Mouse (Mus musculus): ENCODE measurements around the gene Tspan31. TPM values are rescaled to one million over a fixed set of nuclear protein-coding genes. Genes with fewer than 3 reads are reported as not detected.

Tspan31 gene
- total RNA-seq, 2 experiments from 2014 or later = 47.3 to 50.0 TPM

DNA sequence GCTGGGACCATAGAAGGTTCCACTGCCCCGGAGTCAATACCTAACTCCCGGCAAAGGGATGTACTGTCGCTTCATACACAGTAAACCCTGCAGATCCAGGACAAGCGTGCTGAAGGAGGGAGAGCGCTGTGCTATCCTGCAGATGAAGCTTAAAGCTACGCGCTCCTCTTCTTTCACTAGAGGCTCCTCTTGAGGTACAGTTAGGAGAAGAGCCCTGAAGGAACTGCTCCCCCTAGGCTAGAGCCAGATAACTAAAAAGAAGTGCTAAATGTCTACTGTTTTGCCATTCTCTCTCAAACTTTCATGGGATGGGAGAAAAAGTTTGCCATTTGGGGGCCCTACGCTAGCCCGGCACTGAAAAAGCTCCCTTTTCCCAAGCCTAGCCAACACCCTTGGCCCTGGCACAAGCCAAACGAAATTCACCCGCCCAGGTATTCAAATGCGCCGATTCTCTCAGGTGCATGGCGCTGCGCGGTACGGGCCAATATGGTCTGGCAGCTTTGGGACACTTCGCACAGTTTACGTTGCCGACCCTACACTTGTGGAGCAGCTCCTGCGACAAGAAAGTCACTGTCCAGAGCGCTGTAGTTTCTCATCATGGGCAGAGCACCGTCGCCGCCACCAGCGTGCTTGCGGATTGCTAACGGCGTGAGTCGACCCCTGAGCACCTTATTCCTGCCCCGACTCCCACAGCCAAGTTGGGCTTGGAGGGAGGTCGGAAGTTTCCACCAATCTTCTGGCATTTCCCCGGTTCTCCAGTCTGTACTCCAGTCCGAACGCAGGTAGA lies 21.3 kb downstream of the Tspan31 start:
- no peak for DNase-seq
- intact Hi-C loops (cut with DNase I) = no loop called here

DNA sequence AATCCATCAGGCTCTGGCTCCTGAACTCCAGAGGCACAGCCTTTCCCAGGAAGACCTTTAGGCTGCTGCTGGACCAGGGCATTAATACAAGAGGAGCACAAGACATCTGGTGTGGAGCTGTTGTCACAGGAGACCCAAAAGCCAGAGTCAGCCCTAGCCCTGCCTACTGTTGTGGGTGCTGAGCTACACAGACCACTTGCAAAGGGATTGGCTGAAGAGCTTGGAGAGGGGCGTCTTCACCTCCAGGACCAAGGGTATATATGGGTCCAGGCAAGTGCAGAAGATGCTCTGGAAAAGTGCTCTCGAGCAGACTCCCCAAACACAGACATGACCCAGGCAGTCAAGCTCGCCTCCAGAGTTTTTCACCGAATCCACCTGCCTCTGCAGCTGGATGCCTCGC lies 22.1 kb downstream of the Tspan31 start, which contains the start of gene Cyp27b1:
TSS of gene Cyp27b1 (plus strand) at position 297 of the 400 bp plus-strand sequence.
- no peak for DNase-seq
- intact Hi-C loops (cut with DNase I) = no loop called here

DNA sequence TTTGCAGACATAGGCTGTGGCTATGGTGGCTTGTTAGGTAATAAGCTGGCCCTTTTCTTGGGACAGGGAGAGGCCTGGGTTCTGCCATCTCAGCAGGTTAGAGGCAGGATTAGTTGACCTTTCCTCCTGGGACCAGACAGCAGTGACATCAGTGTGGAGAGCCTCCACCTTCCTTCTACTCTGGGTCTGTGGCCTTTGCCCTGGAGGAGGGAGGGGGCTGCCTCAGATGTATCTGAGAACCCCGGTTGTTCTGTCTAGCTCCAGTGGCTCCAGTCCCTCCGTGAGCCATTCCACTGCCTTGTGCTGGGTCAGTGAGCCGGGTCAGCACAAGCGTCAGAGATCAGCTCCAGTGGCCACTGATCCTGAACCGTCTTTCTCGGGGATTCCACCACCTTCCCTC lies 26.9 kb downstream of the Tspan31 start:
- no peak for DNase-seq
- intact Hi-C loops (cut with DNase I) = no loop called here

DNA sequence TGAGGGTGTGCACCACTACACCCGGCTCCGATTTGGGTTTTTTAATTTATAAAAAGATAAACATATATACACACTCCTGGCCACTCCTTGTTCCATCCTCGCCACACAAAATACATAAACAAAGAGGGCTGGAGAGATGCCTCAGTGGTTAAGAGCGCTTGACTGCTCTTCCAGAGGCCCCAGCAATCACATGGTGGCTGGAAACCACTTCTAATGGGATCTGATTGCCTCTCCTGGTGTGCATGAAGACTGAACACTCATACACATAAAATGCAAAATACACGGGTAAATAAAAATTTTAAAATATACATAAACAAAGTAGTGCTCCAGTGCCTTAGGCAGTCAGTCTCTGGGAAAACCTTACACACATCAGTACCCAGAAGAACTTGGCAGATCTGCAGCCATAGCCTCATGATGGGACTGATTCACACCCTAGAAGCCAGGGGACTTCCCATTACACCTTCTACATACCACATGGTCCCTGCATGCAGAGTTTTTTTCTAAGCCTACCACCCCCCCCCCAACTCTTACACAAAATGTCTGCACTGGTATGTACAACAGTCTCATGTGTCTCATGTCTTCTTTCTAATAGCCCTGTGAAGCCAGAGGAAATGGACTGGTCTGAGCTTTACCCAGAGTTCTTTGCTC lies 27.5 kb downstream of the Tspan31 start:
- intact Hi-C loops (cut with DNase I) = no loop called here

DNA sequence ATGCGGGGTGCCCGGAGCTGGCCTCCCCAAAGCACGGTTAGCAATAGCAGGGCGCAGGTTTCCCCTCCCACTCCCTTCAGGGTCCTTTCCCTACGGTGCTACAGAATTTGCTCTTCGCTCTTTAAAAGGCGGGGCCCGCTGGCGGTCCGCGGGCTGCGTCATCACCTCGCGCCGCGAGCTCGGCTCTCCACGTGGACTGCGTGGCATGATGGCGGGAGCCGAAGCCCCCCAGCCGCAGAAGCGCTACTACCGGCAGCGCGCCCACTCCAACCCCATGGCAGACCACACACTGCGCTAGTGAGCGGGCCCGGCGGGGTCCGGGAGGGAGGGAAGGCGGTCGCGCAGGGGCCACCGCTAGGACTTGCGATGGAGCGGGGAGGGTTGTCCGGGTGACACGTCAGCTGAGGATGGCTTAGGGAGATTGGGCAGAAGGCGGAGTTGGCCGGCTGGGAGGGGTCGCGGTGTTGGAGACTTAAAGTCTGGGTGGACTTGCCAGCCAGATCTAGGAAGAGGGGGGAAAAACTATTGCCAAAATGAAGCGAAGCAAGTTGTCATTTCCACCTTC lies 28.2 kb downstream of the Tspan31 start:
- DNase-seq = peak; percentile 89 to 93
- intact Hi-C loops (cut with DNase I) = no loop called here

More for the DNA sequence above, 27.5 kb downstream of the Tspan31 start:
- DNase-seq = no peak

DNA sequence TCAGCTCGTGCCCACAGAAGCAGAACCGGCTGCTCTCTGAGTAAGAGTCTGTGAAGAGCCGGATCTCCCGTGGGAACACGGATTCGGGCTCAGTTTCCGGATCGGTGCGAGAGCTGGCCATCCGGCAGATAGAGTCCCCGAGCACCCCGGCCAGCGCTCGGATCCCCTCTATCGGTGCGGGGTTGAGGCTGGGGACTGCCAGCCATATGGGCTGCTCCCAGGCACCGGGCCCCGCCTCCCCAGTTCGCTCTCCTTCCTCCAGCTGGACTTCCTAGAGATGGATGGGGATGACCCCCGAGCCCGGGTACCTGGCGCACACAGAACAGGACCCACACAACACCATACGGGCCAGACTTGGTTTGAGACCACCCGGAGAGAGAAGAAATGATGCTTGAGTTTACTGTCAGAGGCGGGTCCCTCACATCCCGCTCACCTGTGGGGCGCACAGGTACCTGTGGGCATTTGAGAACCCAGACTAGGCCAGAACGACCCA lies 28.7 kb downstream of the Tspan31 start, which contains the start of the genes Mettl1 and Eef1akmt3:
TSS of gene Mettl1 (plus strand) at position 141 of the 493 bp plus-strand sequence.
TSS of gene Eef1akmt3 (minus strand) at position 240 of the 493 bp plus-strand sequence.
- intact Hi-C loops (cut with DNase I) = no loop called here
- peak; percentile 35 to 38 for DNase-seq

DNA sequence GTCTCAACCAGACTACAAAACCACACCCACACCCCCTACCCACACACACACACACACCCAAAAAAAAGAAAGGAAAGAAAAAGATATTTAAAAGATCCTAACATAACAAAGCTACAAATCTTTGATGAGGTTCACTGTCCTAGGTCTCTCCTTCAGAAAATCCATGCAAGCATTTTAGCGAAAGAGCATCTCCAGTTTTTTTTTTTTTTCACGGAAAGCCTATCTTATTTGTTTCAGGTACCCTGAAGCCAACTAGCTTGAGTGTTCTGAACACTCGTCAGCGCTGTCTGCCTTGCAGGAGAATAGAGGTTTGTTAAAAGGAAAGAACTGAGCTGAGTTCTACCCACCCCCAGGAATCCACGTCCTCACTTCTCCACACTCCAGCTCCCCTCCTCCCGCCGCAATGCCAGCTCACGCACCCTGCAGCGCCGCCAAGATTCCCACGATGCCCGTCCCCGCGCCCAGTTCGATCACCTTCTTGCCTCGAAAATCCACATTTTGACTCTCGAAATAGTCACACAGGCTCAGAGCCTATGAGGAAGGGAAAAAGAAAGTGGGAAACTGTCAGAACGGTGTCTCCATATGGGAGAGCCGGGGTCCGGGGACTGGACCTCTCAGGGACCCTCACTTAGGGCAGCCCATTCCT lies 29.4 kb downstream of the Tspan31 start:
- intact Hi-C loops (cut with DNase I) = no loop called here

DNA sequence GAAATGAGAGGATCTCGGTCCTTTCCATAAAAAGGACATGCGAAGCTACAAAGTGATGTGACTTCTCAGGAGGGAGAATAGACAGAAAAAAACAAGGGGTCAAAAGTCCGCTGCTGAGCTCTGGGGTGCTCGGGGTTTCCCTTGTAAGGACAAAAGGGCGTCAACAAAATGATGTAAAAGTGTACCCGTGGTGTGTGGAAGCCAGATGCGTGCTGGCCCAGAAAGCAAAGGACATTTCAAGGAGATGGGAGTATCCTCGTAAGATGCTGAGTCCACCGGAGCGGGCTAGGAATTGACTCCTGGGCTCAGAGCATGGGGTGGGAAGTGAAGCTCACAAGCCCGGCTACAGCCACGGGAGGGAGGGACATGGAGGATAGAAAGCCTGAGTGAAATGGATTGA lies 32.4 kb downstream of the Tspan31 start:
- intact Hi-C loops (cut with DNase I) = no loop called here

More for the DNA sequence above, 29.4 kb downstream of the Tspan31 start:
- DNase-seq = no peak

DNA sequence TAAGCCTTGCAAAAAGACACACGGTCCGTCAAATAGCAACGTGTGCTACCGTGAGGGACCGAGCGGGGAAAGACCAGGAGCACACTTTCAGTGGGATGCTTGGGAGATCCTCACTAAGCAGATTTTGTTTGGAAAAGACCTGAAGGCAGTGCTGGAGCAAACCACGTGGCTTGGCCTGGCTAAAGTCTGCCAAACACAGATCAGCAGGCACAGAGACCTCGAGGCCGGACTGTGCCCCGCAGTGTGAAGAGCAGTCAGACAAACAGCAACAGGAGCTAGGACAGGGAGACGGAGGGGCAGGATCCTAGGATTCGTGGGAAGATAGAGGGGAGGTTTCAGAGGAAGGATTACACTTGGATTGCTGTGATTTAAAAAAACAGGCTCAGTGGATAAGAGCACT lies 33.8 kb downstream of the Tspan31 start:
- intact Hi-C loops (cut with DNase I) = no loop called here
- DNase-seq = no peak

More for the DNA sequence above, 32.4 kb downstream of the Tspan31 start:
- no peak for DNase-seq

DNA sequence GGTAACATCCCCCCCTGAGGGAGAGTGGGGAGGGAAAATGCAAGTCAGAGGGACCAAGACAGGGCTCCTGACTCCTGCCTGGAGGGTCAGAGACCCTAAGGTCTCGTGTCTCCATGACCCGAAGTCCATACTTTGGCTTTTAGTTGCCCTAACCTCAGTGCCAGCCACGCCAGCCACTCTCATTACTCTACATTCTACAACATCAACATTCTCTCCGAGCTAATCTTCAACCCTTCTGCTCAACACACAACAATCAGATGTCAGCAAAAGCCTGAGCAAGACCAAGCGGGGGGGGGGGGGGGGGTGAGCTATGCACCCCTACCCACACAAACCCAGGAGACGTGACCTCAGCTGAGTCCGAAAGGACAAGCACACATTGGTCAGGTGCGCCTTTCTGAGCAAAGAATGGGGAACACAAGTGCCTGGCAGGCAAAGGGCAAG lies 36.7 kb downstream of the Tspan31 start:
- DNase-seq = no peak
- intact Hi-C loops (cut with DNase I) = no loop called here

DNA sequence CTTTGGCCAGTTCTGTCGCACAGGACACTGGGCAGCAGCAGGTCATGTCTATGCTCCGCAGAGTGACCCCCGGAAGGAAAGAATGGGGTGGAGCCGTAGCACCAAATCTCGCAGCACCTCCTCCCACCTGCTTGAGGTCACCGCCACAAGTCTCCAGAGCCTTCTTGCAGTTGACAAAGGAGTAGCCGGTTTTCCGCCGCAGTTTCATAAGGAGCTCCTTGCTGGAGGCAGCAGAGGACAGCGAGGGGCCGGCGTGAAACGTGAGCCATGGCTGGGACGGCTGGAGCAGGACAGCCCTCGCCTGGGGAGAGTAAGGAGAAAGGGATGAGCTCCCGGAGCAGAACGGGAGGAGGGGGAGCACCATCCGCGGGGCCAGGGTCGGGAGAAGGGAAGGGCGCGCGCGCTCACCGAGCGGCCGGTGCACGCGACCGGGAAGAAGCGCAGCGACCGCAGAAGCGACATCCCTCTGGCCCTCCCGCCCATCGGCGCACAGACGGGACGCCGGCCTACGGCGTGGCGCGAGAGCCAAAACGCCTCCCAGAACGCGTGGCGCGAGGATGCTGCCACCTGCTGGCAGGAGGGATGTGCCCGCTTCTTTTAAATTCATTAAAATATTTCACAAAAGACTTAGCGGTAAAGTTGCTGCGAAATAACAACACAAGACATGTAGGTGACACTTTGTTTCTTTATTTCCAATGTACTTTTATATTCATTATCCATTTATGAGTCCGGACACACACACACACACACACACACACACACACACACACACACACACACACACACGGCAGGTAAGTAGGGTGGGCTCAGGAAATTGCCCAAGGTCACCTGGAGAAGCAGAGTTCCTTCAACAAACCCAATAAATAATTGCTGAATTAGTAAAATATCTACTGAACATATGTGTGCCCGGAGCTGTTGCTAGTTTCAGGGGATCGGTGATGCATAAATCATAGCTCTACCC lies 39.4 kb downstream of the Tspan31 start, which contains the start of gene Tsfm:
TSS of gene Tsfm (minus strand) at position 505 of the 961 bp plus-strand sequence.
- peak; percentile 95 to 97 for DNase-seq
- intact Hi-C loops (cut with DNase I) = loop anchor here (1.0 to 2.0 kb wide), 2 partner anchors 40 to 111 kb away; no protein-coding TSS in a partner anchor

DNA sequence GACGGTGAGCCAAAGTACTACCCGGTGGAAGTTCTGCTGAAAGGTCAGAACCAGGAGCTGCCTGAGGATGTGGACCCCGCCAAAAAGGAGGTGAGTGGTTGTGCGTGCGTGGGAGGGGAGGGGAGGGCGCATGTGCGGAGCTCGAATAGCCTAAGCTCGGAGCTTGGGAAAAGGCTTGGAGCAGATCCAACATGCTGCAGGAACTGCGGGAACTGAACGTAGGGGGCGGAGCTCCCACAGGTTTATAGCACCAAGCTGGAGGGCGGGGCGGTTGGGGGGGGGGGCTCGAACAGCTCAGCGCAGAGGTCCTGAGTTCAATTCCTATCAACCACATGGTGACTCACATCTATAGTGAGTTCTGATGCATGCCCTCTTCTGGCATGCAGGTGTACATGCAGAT lies 51.6 kb downstream of the Tspan31 start:
- intact Hi-C loops (cut with DNase I) = no loop called here
- DNase-seq = no peak

Other genes starting within 250 kb of the Tspan31 start
- 1 to 10 TPM; 3.8 to 3.9 TPM for gene Atp23, start 168.9 kb downstream of the Tspan31 start, total RNA-seq (2021)
- 100 to 1,000 TPM; 104 to 122 TPM for gene Ctdsp2, start 91.5 kb downstream of the Tspan31 start, total RNA-seq (2021)
- under 1 TPM; 0.19 to 0.56 TPM for gene Avil, start 69.6 kb downstream of the Tspan31 start, total RNA-seq (2021)
- 10 to 100 TPM; 49.8 to 60.5 TPM for gene Tsfm, start 39.4 kb downstream of the Tspan31 start, total RNA-seq (2021)
- gene Mettl1, start 28.9 kb downstream of the Tspan31 start, total RNA-seq (2021) = 1 to 10 TPM; 5.0 to 6.0 TPM
- gene Eef1akmt3, start 28.8 kb downstream of the Tspan31 start, total RNA-seq (2021) = under 1 TPM in 1 of 2 experiments, not detected in 1; 0.12 TPM
- under 1 TPM; 0.27 to 0.50 TPM for gene Cyp27b1, start 22.0 kb downstream of the Tspan31 start, total RNA-seq (2021)
- 1 to 10 TPM; 1.6 TPM for gene March9, start 10.1 kb downstream of the Tspan31 start, total RNA-seq (2021)
- gene Cdk4, start 6.7 kb downstream of the Tspan31 start, total RNA-seq (2021) = 100 to 1,000 TPM in 1 of 2 experiments, 10 to 100 TPM in 1; 92.4 to 113 TPM
- gene Agap2, start 5.0 kb upstream of the Tspan31 start, total RNA-seq (2021) = 10 to 100 TPM; 12.2 to 12.3 TPM
- 10 to 100 TPM; 29.3 to 34.8 TPM for gene Os9, start 50.9 kb upstream of the Tspan31 start, total RNA-seq (2021)
- gene B4galnt1, start 95.0 kb upstream of the Tspan31 start, total RNA-seq (2021) = 1 to 10 TPM; 2.9 to 3.8 TPM
- 10 to 100 TPM; 45.5 to 66.9 TPM for gene Slc26a10, start 110.4 kb upstream of the Tspan31 start, total RNA-seq (2021)
- 10 to 100 TPM; 17.0 to 17.9 TPM for gene Arhgef25, start 119.8 kb upstream of the Tspan31 start, total RNA-seq (2021)
- gene Dtx3, start 125.5 kb upstream of the Tspan31 start, total RNA-seq (2021) = 10 to 100 TPM; 36.1 to 43.4 TPM
- 10 to 100 TPM; 22.8 to 23.1 TPM for gene Pip4k2c, start 141.3 kb upstream of the Tspan31 start, total RNA-seq (2021)
- under 1 TPM; 0.49 to 0.72 TPM for gene Kif5a, start 193.1 kb upstream of the Tspan31 start, total RNA-seq (2021)
- gene Dctn2, start 196.1 kb upstream of the Tspan31 start, total RNA-seq (2021) = 100 to 1,000 TPM; 146 to 151 TPM
- gene Mbd6, start 218.8 kb upstream of the Tspan31 start, total RNA-seq (2021) = 10 to 100 TPM; 29.9 to 32.0 TPM
- 10 to 100 TPM; 39.2 to 45.9 TPM for gene Mars, start 241.5 kb upstream of the Tspan31 start, total RNA-seq (2021)

All from heart, postnatal 14 days (tissue).